Mouse (Mus musculus) small intestine, adult 2 months (tissue): Measurements from ENCODE around the gene Shroom1.

Experiments
- CTCF ChIP-seq: fragments of 200-500 bp; IDR thresholded peaks from 2 replicates; pipeline ENCODE4 v1.5.1; 2012; ENCODE audit warnings: low read depth, mild to moderate bottlenecking, control low read depth, inconsistent platforms, low read length, moderate library complexity, mixed read lengths; ENCODE audit not compliant: insufficient replicate concordance, insufficient read length; ENCODE audit errors: extremely low read depth
- POLR2A ChIP-seq: fragments of 200-500 bp; IDR thresholded peaks from 2 replicates; pipeline ENCODE4 v1.6.1; 2012; ENCODE audit warnings: low read depth, mild to moderate bottlenecking, control low read depth, inconsistent platforms, low read length, moderate library complexity

DNA sequence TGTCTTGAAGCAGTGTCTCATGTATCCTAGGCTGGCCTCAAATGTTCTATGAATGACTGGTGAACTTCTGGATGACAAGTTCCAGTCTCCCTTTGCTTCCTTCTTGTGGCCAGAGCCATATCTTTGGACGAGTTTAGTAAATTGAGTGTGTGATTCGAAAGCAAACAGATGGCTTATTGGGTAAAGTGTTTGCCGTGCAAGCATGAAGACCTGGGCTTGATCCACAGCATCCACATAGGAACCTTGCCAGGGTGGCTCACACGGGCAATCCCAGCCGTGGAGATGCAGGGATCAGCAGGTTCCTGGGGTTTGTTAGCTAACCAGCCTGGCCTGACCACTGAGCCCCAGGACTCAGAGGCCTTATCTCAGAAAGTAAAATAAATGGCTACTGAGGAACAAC is 4.0 kb upstream of the Shroom1 start:
- TF ChIP-seq CTCF (no peak), POLR2A (no peak)
